Mouse (Mus musculus) testis, postnatal 10 days (tissue): ENCODE measurements around the gene Stim2.

ENCODE experiments used
- DNase-seq: peaks from one replicate; pipeline ENCODE4 v3.0.0; 2021; ENCODE audit warnings: low spot score

Stim2 gene

GRCm38 (mm10) chr5:54049940-54050339, 51.6 kb downstream of the Stim2 start:
- DNase-seq, result no peak

- peak; percentile 51 for DNase-seq
Measured at GRCm38 (mm10) chr5:54051056-54051455, 52.8 kb downstream of the Stim2 start.

DNA sequence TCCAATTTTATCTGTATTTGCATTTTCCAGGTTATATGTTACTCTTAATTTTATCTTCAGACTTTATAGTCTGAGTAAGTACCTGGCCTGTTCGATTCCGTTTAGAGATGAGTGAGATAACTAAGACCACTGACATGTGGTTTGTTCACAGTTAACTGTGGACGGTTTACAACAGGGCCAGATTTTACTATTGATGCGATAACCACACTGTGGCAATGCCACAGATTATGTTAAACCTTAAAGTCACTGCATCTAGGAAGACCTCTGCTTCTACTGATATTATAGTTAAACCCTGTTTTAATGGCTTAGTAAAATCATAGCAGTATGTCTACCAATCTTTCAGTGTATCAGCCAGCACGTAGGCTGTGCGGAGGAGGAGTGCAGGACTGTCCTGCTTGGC, 53.9 kb downstream of the Stim2 start:
- DNase-seq, result no peak

- no peak for DNase-seq
Measured at GRCm38 (mm10) chr5:54053673-54054366, 55.5 kb downstream of the Stim2 start.

GRCm38 (mm10) chr5:54056266-54056665, 58.0 kb downstream of the Stim2 start:
- no peak for DNase-seq

GRCm38 (mm10) chr5:54059998-54060397, 61.7 kb downstream of the Stim2 start:
- no peak for DNase-seq

- no peak for DNase-seq
Measured at GRCm38 (mm10) chr5:54062079-54062478, 63.8 kb downstream of the Stim2 start.

DNA sequence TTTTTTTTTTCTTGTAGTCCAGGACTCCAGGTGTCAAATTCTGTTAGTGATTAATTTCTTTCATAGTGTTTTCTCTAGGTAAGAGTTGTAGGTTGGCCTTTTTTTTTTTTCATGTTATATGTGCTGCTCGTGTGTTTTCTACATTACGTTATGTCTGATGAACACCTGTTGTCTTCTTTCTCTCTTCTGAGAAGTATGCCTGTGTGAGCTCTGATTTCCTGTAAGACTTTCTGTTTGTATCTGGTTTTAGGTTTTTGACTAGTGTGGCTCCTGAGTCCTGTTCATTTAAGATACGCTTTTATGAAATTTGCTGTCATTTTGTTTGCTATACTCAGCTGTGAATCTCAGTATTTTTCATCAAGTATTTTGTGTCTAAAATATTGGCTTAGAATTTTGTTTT, 69.3 kb downstream of the Stim2 start:
- DNase-seq, result no peak

DNA sequence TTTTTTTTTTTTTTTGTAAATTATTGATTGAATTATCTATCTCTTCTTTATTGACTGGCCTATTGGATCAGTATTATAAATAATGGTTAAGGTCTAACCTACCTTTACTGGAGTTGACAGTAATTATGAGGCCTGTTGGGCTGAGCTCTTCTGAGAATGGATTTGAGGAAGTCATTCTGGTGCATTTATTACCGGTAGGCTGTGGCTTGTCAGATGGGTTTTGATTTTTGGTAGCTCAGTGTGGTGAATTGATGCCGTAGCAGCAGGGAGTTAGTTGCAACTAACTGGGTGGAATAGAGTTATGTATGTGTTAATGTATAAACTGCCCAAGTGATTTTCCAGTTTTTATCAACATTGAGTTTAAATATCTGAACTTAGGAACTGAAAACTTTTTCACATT, 72.2 kb downstream of the Stim2 start:
- no peak for DNase-seq

DNA sequence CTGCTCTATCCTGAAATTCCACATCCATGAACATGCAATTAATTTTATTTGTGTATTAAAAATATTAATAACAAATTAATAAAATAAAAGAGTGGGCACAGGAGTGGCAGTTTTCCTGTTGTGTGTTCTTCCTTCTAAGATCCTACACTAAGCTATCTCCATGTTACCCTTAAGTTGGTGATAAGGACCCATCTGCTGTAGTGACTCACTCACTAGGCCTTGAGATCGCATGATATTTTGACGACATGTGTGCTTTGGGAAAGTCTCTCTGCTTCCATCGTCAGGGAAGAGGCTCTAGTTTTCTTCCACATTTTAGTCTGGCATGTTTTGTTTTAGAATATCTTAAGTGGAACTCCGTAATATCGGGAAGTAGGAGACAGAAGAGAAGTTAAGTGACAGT, 73.0 kb downstream of the Stim2 start:
- no peak for DNase-seq

DNA sequence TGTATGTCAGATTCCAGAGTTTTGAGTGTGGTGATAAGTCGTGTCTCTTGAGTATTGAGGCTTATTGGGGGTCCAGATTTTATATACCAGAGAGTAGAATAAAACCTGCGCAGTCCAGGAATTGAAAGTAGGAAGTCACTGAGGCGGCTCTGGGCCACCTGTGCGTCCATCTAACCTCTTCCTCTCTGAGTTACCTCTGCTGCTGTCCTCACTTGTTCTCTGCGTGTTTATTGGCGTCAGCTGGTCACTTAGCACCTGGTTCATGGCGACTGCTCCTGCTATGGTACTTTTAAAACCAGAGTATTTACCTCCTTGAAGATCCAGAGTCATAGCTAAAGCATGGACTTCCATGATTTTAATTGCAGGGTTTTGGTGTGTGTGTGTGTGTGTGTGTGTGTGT, 73.4 kb downstream of the Stim2 start:
- no peak for DNase-seq

DNA sequence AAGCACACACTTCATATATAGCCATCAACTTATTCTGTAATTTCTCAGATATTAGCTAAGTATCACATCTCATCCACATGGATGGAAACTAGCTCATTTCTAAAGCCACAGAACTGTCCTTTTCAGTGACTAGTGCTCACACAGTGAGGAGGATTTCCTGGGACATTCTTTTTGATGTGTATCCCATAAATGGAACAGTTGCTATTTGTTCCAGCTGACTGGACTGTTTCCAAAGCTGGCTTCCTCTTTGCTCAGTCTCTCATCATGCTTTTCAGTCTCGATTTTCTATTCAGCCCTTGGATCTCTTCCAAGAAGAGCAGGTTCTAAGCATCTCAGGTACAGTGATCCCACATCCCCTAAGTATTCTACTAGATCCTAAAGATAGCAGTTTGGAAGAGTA, 75.0 kb downstream of the Stim2 start:
- DNase-seq, result no peak

DNA sequence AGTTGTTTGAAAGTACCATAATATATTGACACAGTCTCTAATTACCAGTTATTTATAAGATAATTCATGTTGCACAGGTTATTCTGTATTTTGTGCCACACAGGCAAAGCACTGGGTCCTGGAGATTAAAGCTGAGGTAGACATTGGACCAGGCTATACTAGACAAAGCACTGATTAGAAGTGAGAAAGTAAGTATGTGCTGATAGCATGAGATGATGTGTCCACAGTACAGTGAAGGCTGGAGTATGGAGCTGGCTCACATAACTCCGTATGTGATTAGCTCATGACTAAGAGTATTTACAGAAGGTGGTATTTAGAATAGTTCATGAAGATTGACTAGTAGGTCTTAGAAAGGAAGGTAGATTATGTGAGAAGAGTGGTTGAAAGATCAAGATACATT, 81.7 kb downstream of the Stim2 start:
- DNase-seq, result no peak

GRCm38 (mm10) chr5:54087912-54088311, 89.6 kb downstream of the Stim2 start:
- no peak for DNase-seq

GRCm38 (mm10) chr5:54098219-54098618, 99.9 kb downstream of the Stim2 start:
- peak; percentile 44 for DNase-seq

DNA sequence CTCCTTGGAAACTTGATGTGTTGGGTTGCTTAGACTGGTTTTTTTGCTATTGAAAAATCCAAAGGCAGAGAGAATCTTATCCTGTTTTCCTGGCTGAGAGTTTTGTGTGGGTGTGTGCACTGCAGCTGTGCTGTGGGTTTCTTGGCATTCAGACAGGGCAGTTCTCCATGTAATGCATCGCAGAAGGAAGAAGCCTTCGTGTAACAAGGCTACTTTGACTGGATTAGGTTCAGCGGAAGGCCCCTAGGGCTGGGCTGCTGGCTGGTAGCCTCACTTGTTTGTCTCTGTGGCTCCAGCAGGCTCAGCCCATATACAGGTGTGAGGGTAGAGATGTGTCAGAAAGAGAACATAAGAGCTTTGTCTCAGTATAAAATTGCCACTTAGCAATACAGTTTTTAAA, 102.6 kb downstream of the Stim2 start:
- DNase-seq, result peak; percentile 45

DNA sequence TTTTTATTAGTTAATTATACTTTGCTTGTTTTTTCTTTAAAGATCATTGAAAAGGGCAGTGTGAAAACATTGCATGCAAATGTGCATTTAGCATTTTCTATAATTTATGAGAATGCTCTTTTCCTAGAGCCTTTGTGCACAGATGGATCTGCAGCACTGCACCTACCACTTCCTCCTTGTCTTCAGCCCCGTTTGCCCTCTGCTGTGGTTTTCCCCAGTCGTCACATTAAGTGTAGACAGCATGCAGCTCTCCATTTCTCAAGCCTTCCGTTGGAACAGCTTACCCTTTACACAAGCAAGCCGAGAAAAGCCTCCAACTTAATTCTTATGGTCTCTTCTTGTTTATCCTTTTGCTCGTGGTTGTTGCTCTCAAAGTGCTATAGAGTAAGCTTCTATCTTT, 103.0 kb downstream of the Stim2 start:
- no peak for DNase-seq

DNA sequence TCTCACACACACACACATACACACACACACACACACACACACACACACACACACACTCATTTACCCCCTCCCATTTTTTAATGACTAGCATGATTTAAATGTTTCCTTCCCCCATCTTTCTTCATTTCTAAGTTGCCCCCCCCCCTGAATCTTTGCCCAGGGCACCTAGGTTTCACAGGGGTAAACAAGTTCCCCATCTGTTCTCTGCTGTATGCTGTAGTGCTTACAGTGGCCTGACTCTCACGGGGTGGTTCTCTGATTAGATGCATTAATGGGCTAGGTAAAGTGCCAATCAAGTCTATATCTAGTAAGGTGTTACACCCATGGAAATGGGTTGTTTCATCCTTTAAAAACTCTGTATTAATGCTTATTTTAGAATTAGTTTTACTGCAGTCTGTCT, 103.7 kb downstream of the Stim2 start:
- DNase-seq, result no peak

DNA sequence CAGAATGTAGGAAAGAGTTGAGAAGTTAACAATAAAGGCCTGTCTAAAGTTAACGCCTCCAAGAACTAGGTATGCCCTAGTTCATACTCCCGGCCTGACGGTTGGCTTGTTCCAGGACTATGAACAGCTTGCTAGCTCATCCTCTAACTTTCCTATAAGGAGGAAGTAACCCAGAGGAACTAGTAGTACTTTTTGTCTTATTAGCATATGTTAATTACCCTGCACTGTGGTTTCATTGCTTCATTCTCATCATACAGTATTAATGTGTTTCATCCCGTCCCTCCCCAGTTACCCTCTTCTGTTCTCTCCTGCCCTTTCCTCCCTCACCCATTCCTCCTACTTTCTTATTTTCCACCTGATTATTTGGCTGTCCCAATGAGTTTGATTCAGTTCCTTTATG, 108.4 kb downstream of the Stim2 start:
- DNase-seq, result no peak

DNA sequence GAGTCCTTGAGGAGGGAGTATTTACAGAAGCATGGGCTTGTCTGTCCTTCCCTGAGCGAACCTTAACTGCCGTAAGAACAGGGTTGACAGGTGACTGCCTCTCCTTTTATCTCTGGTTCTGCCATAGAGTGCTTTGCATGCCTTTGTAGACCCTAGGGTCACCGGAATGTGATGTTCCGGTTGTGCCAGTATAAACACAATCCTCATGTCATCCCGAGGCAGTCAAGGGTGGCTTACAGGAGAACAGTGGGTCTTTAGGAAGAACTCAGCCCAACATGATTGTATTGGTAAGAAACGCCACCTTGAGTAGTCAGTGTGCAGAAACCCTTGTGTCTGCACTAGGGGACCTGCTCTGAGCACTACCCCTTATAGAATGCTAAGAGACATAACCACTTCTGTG, 108.8 kb downstream of the Stim2 start:
- DNase-seq, result no peak

GRCm38 (mm10) chr5:54109096-54109495, 110.8 kb downstream of the Stim2 start:
- DNase-seq, result no peak

DNA sequence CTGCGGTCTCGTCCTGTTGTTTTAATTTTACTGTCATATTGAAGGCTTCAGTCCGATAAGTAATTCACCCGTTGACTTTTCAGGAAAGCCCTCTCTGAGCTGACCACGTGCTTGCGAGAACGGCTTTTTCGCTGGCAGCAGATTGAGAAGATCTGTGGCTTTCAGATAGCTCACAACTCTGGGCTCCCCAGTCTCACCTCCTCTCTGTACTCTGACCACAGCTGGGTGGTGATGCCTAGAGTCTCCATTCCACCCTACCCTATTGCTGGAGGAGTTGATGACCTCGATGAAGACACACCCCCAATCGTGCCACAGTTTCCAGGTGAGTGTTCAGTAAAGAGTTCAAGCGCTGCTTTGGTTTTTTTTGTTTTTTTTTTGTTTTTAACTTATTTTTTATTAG, 112.5 kb downstream of the Stim2 start:
- no peak for DNase-seq

- DNase-seq, result peak; percentile 74
Measured at GRCm38 (mm10) chr5:54113284-54113683, 115.0 kb downstream of the Stim2 start.

- no peak for DNase-seq
Measured at GRCm38 (mm10) chr5:54116538-54116937, 118.2 kb downstream of the Stim2 start.
